Comparison of ENCODE assay signal across 12 mouse cellular contexts in genomic region chr2:167671101-167671633, GRCm38 (mm10). TPM values are rescaled to one million over a fixed set of nuclear protein-coding genes. Genes with fewer than 3 reads are reported as not detected.
DNase-seq lines count a peak whose midpoint lies in the region; ATAC-seq lines count a peak whose summit lies in the region.
"Had no signal": no experiment of that assay in that cellular context is flagged by ENCODE, and none has a peak within 500 bp of the region (broad histone marks: within the 10 kb centered on the region; RNA-seq: fewer than 3 reads in every experiment).

No protein-coding gene starts in this region.

- no peaks in the 10 kb centered on the region for H3K36me3 ChIP-seq in forebrain, embryonic 13.5 days (ENCODE audit: poor library complexity, severe bottlenecking)
- H3K36me3 ChIP-seq in forebrain, embryonic 14.5 days (ENCODE audit: control insufficient read depth, insufficient read depth, low read length): no peaks in the 10 kb centered on the region
- no peaks in the 10 kb centered on the region for H3K36me3 ChIP-seq in limb, embryonic 12.5 days
- no peaks in the 10 kb centered on the region for H3K36me3 ChIP-seq in limb, embryonic 10.5 days
- no peaks in the 10 kb centered on the region for H3K36me3 ChIP-seq in kidney, embryonic 16.5 days (ENCODE audit: insufficient read depth, low read length)
- no peaks in the 10 kb centered on the region for H3K36me3 ChIP-seq in liver, embryonic 15.5 days (replicated peaks)
- no peaks in the 10 kb centered on the region for H3K36me3 ChIP-seq in midbrain, embryonic 13.5 days
- H3K36me3 ChIP-seq: embryonic facial prominence, embryonic 15.5 days had no signal

- WGBS in forebrain, embryonic 13.5 days: 90% methylated on average over 5 of the region's 5 CpGs
- WGBS in forebrain, embryonic 14.5 days: 85% methylated on average over 5 of the region's 5 CpGs
- 80% methylated on average over 5 of the region's 5 CpGs for WGBS in limb, embryonic 12.5 days
- whole genome bisulfite sequencing in limb, embryonic 10.5 days: 83% methylated on average over 5 of the region's 5 CpGs
- 78% methylated on average over 5 of the region's 5 CpGs for WGBS in kidney, embryonic 16.5 days
- 73% methylated on average over 5 of the region's 5 CpGs for WGBS in liver, embryonic 15.5 days (ENCODE audit: insufficient replicate concordance)
- WGBS in midbrain, embryonic 13.5 days: 88% methylated on average over 5 of the region's 5 CpGs

- H3K9me3 ChIP-seq in forebrain, embryonic 13.5 days (replicated peaks): no peaks in the 10 kb centered on the region
- no peaks in the 10 kb centered on the region for H3K9me3 ChIP-seq in forebrain, embryonic 14.5 days (replicated peaks; ENCODE audit: control insufficient read depth, low read length)
- no peaks in the 10 kb centered on the region for H3K9me3 ChIP-seq in limb, embryonic 12.5 days
- no peaks in the 10 kb centered on the region for H3K9me3 ChIP-seq in limb, embryonic 10.5 days (replicated peaks)
- H3K9me3 ChIP-seq in kidney, embryonic 16.5 days (ENCODE audit: low read length): no peaks in the 10 kb centered on the region
- H3K9me3 ChIP-seq in liver, embryonic 15.5 days (replicated peaks): no peaks in the 10 kb centered on the region
- H3K9me3 ChIP-seq in midbrain, embryonic 13.5 days: no peaks in the 10 kb centered on the region
- H3K9me3 ChIP-seq: embryonic facial prominence, embryonic 15.5 days had no signal

- H3K27ac ChIP-seq in forebrain, embryonic 13.5 days: no peak overlapping the region
- no peak overlapping the region for H3K27ac ChIP-seq in forebrain, embryonic 14.5 days (ENCODE audit: low read depth, low read length)
- peak overlapping the region; percentile 26; the same call in 1 of the 2 replicates for H3K27ac ChIP-seq in limb, embryonic 12.5 days
- no peak overlapping the region for H3K27ac ChIP-seq in limb, embryonic 10.5 days
- no peak overlapping the region for H3K27ac ChIP-seq in kidney, embryonic 16.5 days (ENCODE audit: low read length)
- H3K27ac ChIP-seq in liver, embryonic 15.5 days (replicated peaks): peak overlapping the region; percentile 84
- no peak overlapping the region for H3K27ac ChIP-seq in midbrain, embryonic 13.5 days
- H3K27ac ChIP-seq: embryonic facial prominence, embryonic 15.5 days had no signal

- DNase-seq in forebrain, embryonic 14.5 days (ENCODE audit: low spot score): no peak
- DNase-seq in limb, embryonic 10.5 days (ENCODE audit: low spot score): no peak
- DNase-seq in cerebellum, adult 8-10 months: no peak
- DNase-seq: cerebellum, postnatal 14 days; right cerebral cortex, postnatal 4 days had no signal

- no peak for ATAC-seq in forebrain, embryonic 13.5 days
- ATAC-seq in forebrain, embryonic 14.5 days: no peak
- no peak for ATAC-seq in limb, embryonic 12.5 days (ENCODE audit: insufficient number of reproducible peaks, insufficient read depth, low FRiP score, low TSS enrichment, low read depth)
- ATAC-seq in kidney, embryonic 16.5 days (ENCODE audit: low FRiP score, low TSS enrichment): peak; percentile 44; the same call in 1 of the 2 replicates
- ATAC-seq in liver, embryonic 15.5 days (ENCODE audit: insufficient read depth): no peak
- ATAC-seq in midbrain, embryonic 13.5 days: no peak
- ATAC-seq: midbrain, embryonic 16.5 days had no signal

- H3K9ac ChIP-seq in forebrain, embryonic 13.5 days: no peak overlapping the region
- no peak overlapping the region for H3K9ac ChIP-seq in forebrain, embryonic 14.5 days (ENCODE audit: low read length)
- no peak overlapping the region for H3K9ac ChIP-seq in limb, embryonic 12.5 days (replicated peaks)
- no peak overlapping the region for H3K9ac ChIP-seq in kidney, embryonic 16.5 days (replicated peaks; ENCODE audit: low read length)
- peak overlapping the region; percentile 3; the same call in 1 of the 2 replicates for H3K9ac ChIP-seq in liver, embryonic 15.5 days
- H3K9ac ChIP-seq in midbrain, embryonic 13.5 days (replicated peaks): no peak overlapping the region
- H3K9ac ChIP-seq: embryonic facial prominence, embryonic 15.5 days had no signal

- no peaks in the 10 kb centered on the region for H3K27me3 ChIP-seq in forebrain, embryonic 13.5 days
- no peaks in the 10 kb centered on the region for H3K27me3 ChIP-seq in forebrain, embryonic 14.5 days (replicated peaks; ENCODE audit: control insufficient read depth, insufficient read depth, low read length)
- no peaks in the 10 kb centered on the region for H3K27me3 ChIP-seq in limb, embryonic 12.5 days
- H3K27me3 ChIP-seq in limb, embryonic 10.5 days (ENCODE audit: low read depth, poor library complexity, severe bottlenecking): 0 out of 2 replicates have a peak, but pooled peaks cover 1% of the 10 kb centered on the region
- H3K27me3 ChIP-seq in kidney, embryonic 16.5 days (ENCODE audit: insufficient read depth, low read length): no peaks in the 10 kb centered on the region
- H3K27me3 ChIP-seq in liver, embryonic 15.5 days: peaks cover 7% of the 10 kb centered on the region; the same call in 1 of the 2 replicates
- no peaks in the 10 kb centered on the region for H3K27me3 ChIP-seq in midbrain, embryonic 13.5 days
- H3K27me3 ChIP-seq: embryonic facial prominence, embryonic 15.5 days had no signal

- H3K4me1 ChIP-seq in forebrain, embryonic 13.5 days: no peaks in the 10 kb centered on the region
- H3K4me1 ChIP-seq in forebrain, embryonic 14.5 days (ENCODE audit: control insufficient read depth, insufficient read depth, low read length): no peaks in the 10 kb centered on the region
- 0 out of 2 replicates have a peak, but pooled peaks cover 3% of the 10 kb centered on the region for H3K4me1 ChIP-seq in limb, embryonic 12.5 days (replicated peaks)
- peaks cover 6% of the 10 kb centered on the region for H3K4me1 ChIP-seq in limb, embryonic 10.5 days
- 0 out of 2 replicates have a peak, but pooled peaks cover 5% of the 10 kb centered on the region for H3K4me1 ChIP-seq in kidney, embryonic 16.5 days (ENCODE audit: insufficient read depth, low read length)
- peaks cover 42% of the 10 kb centered on the region for H3K4me1 ChIP-seq in liver, embryonic 15.5 days (replicated peaks)
- H3K4me1 ChIP-seq in midbrain, embryonic 13.5 days (replicated peaks): peaks cover 9% of the 10 kb centered on the region

- 0 out of 2 replicates have a peak overlapping the region, but pooled peaks have one; percentile 2 for H3K4me2 ChIP-seq in forebrain, embryonic 13.5 days
- H3K4me2 ChIP-seq in forebrain, embryonic 14.5 days (ENCODE audit: low read length): no peak overlapping the region
- H3K4me2 ChIP-seq in limb, embryonic 12.5 days: no peak overlapping the region
- no peak overlapping the region for H3K4me2 ChIP-seq in kidney, embryonic 16.5 days (replicated peaks; ENCODE audit: low read depth, low read length)
- peak overlapping the region; percentile 58 for H3K4me2 ChIP-seq in liver, embryonic 15.5 days
- H3K4me2 ChIP-seq in midbrain, embryonic 13.5 days (replicated peaks): no peak overlapping the region
- H3K4me2 ChIP-seq: embryonic facial prominence, embryonic 15.5 days had no signal

- no peak overlapping the region for H3K4me3 ChIP-seq in forebrain, embryonic 13.5 days
- no peak overlapping the region for H3K4me3 ChIP-seq in forebrain, embryonic 14.5 days (ENCODE audit: low read depth, low read length)
- no peak overlapping the region for H3K4me3 ChIP-seq in limb, embryonic 12.5 days (replicated peaks)
- H3K4me3 ChIP-seq in limb, embryonic 10.5 days: no peak overlapping the region
- H3K4me3 ChIP-seq in kidney, embryonic 16.5 days (ENCODE audit: low read length): no peak overlapping the region
- H3K4me3 ChIP-seq in liver, embryonic 15.5 days (replicated peaks): 0 out of 2 replicates have a peak overlapping the region, but pooled peaks have one; percentile 10
- H3K4me3 ChIP-seq in midbrain, embryonic 13.5 days (replicated peaks): no peak overlapping the region
- H3K4me3 ChIP-seq: embryonic facial prominence, embryonic 15.5 days had no signal

RNA-seq across cellular contexts. Expression of gene Gm20431, which starts 9.9 kb away (rescaled TPM):
- polyA plus RNA-seq in forebrain, embryonic 13.5 days (2015; fragmentation: Nextera tagmentation; extraction: Ambion mirVana): 5.5 and 8.2 TPM in 2 replicates
- polyA plus RNA-seq in forebrain, embryonic 14.5 days (2014; fragmentation: Nextera tagmentation; extraction: Ambion mirVana): 5.4 and 6.8 TPM in 2 replicates
- polyA plus RNA-seq in limb, embryonic 12.5 days (2016; fragmentation: Nextera tagmentation; extraction: Ambion mirVana): 7.5 and 11.9 TPM in 2 replicates
- 1.0 and 4.0 TPM in 2 replicates for polyA plus RNA-seq in limb, embryonic 10.5 days (2016; fragmentation: Nextera tagmentation; extraction: Ambion mirVana)
- polyA plus RNA-seq in kidney, embryonic 16.5 days (2015; fragmentation: Nextera tagmentation; extraction: Ambion mirVana): 1.3 and 6.1 TPM in 2 replicates
- 0.63 TPM in 1 of 2 replicates, not detected in the other for polyA plus RNA-seq in liver, embryonic 15.5 days (2015; fragmentation: Nextera tagmentation; extraction: Ambion mirVana)
- polyA plus RNA-seq in midbrain, embryonic 13.5 days (2015; fragmentation: Nextera tagmentation; extraction: Ambion mirVana): 9.8 and 11.2 TPM in 2 replicates

RNA-seq across cellular contexts. Expression of gene Cebpb, which starts 17.5 kb away (rescaled TPM):
- polyA plus RNA-seq in forebrain, embryonic 13.5 days (2015; fragmentation: Nextera tagmentation; extraction: Ambion mirVana): 0.11 and 0.14 TPM in 2 replicates
- polyA plus RNA-seq in forebrain, embryonic 14.5 days (2014; fragmentation: Nextera tagmentation; extraction: Ambion mirVana): 0.11 and 0.38 TPM in 2 replicates
- polyA plus RNA-seq in limb, embryonic 12.5 days (2016; fragmentation: Nextera tagmentation; extraction: Ambion mirVana): 3.7 and 4.0 TPM in 2 replicates
- 1.2 and 2.2 TPM in 2 replicates for polyA plus RNA-seq in limb, embryonic 10.5 days (2016; fragmentation: Nextera tagmentation; extraction: Ambion mirVana)
- 0.34 and 0.45 TPM in 2 replicates for polyA plus RNA-seq in kidney, embryonic 16.5 days (2015; fragmentation: Nextera tagmentation; extraction: Ambion mirVana)
- 13.0 and 14.0 TPM in 2 replicates for polyA plus RNA-seq in liver, embryonic 15.5 days (2015; fragmentation: Nextera tagmentation; extraction: Ambion mirVana)
- 0.20 TPM in 1 of 2 replicates, not detected in the other for polyA plus RNA-seq in midbrain, embryonic 13.5 days (2015; fragmentation: Nextera tagmentation; extraction: Ambion mirVana)

RNA-seq across cellular contexts. Expression of gene Tmem189, which starts 18.5 kb away (rescaled TPM):
- polyA plus RNA-seq in forebrain, embryonic 13.5 days (2015; fragmentation: Nextera tagmentation; extraction: Ambion mirVana): 22.1 and 24.0 TPM in 2 replicates
- 21.3 and 24.8 TPM in 2 replicates for polyA plus RNA-seq in forebrain, embryonic 14.5 days (2014; fragmentation: Nextera tagmentation; extraction: Ambion mirVana)
- 39.3 and 40.8 TPM in 2 replicates for polyA plus RNA-seq in limb, embryonic 12.5 days (2016; fragmentation: Nextera tagmentation; extraction: Ambion mirVana)
- polyA plus RNA-seq in limb, embryonic 10.5 days (2016; fragmentation: Nextera tagmentation; extraction: Ambion mirVana): 41.9 and 43.2 TPM in 2 replicates
- polyA plus RNA-seq in kidney, embryonic 16.5 days (2015; fragmentation: Nextera tagmentation; extraction: Ambion mirVana): 54.9 and 58.8 TPM in 2 replicates
- 17.4 and 18.2 TPM in 2 replicates for polyA plus RNA-seq in liver, embryonic 15.5 days (2015; fragmentation: Nextera tagmentation; extraction: Ambion mirVana)
- 27.1 and 28.0 TPM in 2 replicates for polyA plus RNA-seq in midbrain, embryonic 13.5 days (2015; fragmentation: Nextera tagmentation; extraction: Ambion mirVana)

RNA-seq across cellular contexts. Expression of gene Ube2v1, which starts 39.3 kb away (rescaled TPM):
- polyA plus RNA-seq in forebrain, embryonic 13.5 days (2015; fragmentation: Nextera tagmentation; extraction: Ambion mirVana): 278 and 309 TPM in 2 replicates
- polyA plus RNA-seq in forebrain, embryonic 14.5 days (2014; fragmentation: Nextera tagmentation; extraction: Ambion mirVana): 238 and 265 TPM in 2 replicates
- 264 and 267 TPM in 2 replicates for polyA plus RNA-seq in limb, embryonic 12.5 days (2016; fragmentation: Nextera tagmentation; extraction: Ambion mirVana)
- polyA plus RNA-seq in limb, embryonic 10.5 days (2016; fragmentation: Nextera tagmentation; extraction: Ambion mirVana): 375 and 404 TPM in 2 replicates
- 319 and 338 TPM in 2 replicates for polyA plus RNA-seq in kidney, embryonic 16.5 days (2015; fragmentation: Nextera tagmentation; extraction: Ambion mirVana)
- 187 and 195 TPM in 2 replicates for polyA plus RNA-seq in liver, embryonic 15.5 days (2015; fragmentation: Nextera tagmentation; extraction: Ambion mirVana)
- 298 and 301 TPM in 2 replicates for polyA plus RNA-seq in midbrain, embryonic 13.5 days (2015; fragmentation: Nextera tagmentation; extraction: Ambion mirVana)

Comparison
In these comparisons a context has a peak if more than half of its experiments do, and no peak if none do; other contexts are left out.
1. H3K27ac ChIP-seq: peak in limb, embryonic 12.5 days (single experiment) and liver, embryonic 15.5 days (single experiment); none in forebrain, embryonic 13.5 days (single experiment), forebrain, embryonic 14.5 days (single experiment), limb, embryonic 10.5 days (single experiment), kidney, embryonic 16.5 days (single experiment) and midbrain, embryonic 13.5 days (single experiment).
2. H3K4me2 ChIP-seq: peak in forebrain, embryonic 13.5 days (single experiment) and liver, embryonic 15.5 days (single experiment); none in forebrain, embryonic 14.5 days (single experiment), limb, embryonic 12.5 days (single experiment), kidney, embryonic 16.5 days (single experiment) and midbrain, embryonic 13.5 days (single experiment).